Mouse (Mus musculus) E14TG2a.4 (cell line): ENCODE measurements around the gene Art3.

ENCODE experiments used
- CTCF ChIP-seq: conservative IDR thresholded peaks from 2 replicates; pipeline ENCODE4 v1.5.1; 2014; ENCODE audit warnings: low read length
- NANOG ChIP-seq: IDR thresholded peaks from 2 replicates; pipeline ENCODE4 v1.6.1; 2014; ENCODE audit warnings: borderline replicate concordance, low read length, mixed read lengths
- POU5F1 ChIP-seq: IDR thresholded peaks from 2 replicates; pipeline ENCODE4 v1.6.1; 2014; ENCODE audit warnings: low read length, borderline replicate concordance

- TF ChIP-seq CTCF (no peak), POU5F1 (no peak), NANOG (no peak)
Measured at GRCm38 (mm10) chr5:92358033-92358432, 26.4 kb downstream of the Art3 start.
